Mouse (Mus musculus): ENCODE data around the gene 1110012L19Rik. TPM values are rescaled to one million over a fixed set of nuclear protein-coding genes. Genes with fewer than 3 reads are reported as not detected.
A peak's percentile ranks its signal among the peaks of the same experiment; 100 is the strongest.
"Not testable (repeated sequence)": the region's sequence is repeated elsewhere in the genome, so short reads cannot be mapped to it uniquely, and the experiment has no call there.

1110012L19Rik gene
- total RNA-seq (2021) = 10 to 100 TPM; 19.6 to 22.0 TPM
- long read RNA-seq, experiment 1, transcript 1110012L19Rik-201 (3 exons, 1,094 nt) = major isoform, 41 of 42 reads
- long read RNA-seq, experiment 1, partial matches to known transcripts = 1 of 42 reads
- long read RNA-seq, experiment 1, other reads (novel, unspliced or antisense) = 0 of 42 reads
- long read RNA-seq, experiment 2, transcript 1110012L19Rik-201 (3 exons, 1,094 nt) = major isoform, 12 of 13 reads
- long read RNA-seq, experiment 2, partial matches to known transcripts = 0 of 13 reads
- long read RNA-seq, experiment 2, other reads (novel, unspliced or antisense) = 1 of 13 reads

GRCm38 (mm10) chrX:70385276-70385961 is at the start of gene 1110012L19Rik:
TSS of gene 1110012L19Rik (plus strand) at chrX:70385877.
- DNase-seq = peak; percentile 73

DNA sequence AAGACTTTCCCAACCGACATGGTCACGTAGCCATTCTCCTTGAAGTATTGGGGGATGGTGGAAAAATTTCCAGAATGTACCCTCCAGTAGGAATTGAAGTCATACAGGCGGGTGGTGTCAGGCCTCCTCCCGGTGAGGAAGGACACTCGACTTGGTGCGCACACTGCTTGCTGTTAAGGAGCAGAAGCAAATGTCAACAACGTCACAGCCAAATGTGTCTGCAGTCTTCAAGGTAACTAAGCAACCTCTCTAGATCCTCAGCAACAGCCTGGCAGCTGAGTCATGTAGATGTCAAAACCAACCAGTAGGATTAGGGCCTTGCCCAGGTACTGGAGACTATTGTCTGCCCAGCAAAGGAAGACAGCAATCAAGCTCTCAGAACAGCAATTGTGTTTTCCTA is 22.7 kb upstream of the 1110012L19Rik start:
- no peak for DNase-seq

DNA sequence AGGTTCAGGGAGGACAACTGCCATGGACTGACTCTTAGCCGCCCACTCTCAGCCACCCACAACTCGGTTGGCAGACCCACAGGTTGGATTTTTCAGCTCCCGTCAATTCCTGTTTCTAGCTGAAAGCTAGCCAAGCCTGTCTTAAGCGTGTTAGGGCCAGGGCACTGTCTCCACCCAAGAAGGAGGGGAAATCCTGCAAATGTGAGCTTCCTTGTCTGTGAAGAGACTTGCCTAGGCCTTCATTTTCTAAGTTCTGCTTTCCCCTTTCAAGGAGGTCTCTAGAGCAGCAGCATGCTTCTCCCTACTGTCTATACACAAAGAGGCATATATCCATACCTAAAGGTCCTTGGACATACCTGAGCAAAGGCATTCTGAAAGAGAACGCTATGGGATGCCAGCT is 22.2 kb upstream of the 1110012L19Rik start:
- DNase-seq = no peak

- DNase-seq = no peak
Measured at GRCm38 (mm10) chrX:70364202-70364601, 21.5 kb upstream of the 1110012L19Rik start.

DNA sequence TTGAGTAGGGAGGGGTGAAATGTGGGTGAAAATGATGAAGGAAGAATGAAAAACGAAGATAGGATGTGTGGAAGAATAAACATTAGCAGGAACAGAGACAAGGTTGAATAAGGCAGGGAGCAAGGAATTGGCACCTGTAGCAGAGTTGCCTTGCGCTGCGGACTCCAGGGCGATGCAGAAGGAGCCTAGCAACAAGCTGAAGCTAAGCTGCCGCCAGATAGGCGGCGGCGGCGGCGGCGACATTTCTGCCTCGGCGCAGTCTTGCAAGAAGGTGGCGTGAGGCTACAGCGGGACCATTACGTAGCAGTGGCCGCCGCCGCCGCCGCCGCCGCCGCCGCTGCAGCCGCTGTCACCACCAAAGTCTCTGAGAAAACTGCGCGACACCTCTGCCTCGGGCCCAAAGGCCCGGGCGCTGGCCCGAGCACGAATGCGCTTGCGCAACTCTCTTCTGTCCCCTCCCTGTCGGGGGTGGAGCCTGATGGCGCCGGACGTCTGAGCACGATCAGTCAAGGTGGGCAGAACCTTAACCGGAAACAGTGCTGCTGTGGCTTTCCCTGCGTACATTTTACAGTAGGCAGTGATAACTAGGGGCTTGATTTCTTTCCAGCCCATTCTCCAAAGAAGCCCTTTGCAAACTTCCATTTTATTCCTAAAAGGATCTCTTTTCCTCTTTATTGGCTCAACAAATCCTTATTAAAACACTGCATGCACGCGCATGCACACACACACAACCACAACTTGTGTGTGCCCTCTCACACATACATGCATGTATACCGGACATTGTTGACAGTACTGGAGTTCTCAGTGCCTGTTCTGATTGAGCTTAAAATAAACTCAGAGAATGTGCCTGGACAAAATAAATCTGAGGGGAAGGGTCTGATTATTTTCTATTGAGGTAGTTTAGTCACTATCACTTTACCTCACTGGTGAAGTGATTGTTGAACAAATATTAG is 20.7 kb upstream of the 1110012L19Rik start, which contains the start of gene Ids:
TSS of gene Ids (minus strand) at position 424 of the 953 bp plus-strand sequence.
- peak; percentile 89 for DNase-seq

DNA sequence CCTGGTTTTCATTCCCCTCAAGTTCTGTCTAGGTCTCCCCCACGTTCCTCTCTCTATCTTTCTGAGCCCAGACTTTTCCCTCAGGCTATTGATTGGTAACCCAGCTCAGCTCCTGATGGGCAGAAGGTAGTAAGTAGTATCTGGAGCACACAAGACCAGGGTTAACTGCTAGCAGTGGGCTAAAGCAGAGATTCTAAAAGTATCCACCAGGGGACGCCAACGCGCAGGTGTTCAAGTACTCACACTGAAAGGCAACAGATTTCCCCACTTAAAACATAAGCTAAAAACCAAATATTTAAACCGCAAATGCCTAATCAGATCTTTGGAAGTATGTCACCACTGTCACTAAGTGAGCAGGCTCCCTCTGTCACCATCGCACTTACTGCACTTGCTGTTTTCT is 15.9 kb upstream of the 1110012L19Rik start:
- DNase-seq = not testable (repeated sequence)

DNA sequence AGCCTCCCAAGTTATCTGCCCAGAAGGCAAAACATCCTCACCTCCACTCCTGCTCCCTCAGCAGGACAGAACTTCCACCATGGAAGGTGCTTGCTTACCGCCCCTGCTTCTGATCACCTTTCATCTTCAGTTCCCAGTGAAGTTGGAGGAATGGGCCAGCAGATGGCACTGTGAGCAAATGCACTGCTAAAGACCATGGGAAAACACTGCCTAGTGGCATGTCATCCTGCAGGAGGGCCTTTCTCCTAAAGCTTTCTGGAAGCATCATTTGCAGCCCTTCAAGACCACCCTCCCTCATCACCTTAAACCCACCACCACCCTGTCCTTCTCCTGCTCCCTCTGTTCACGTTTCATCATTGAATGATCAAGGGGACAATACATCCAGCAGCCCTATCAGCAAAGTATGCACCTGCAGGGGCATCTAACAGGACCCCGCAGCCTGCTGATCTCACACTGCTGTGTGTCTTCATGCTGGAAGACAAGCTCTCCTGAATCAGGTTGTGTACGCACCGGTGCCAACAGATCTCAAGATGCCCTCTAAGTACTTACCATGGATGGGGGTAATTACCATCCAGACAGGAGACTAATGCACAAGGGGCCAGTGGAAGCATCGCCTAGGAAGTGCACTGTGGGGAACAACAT is 11.1 kb upstream of the 1110012L19Rik start:
- DNase-seq = not testable (repeated sequence)

GRCm38 (mm10) chrX:70384917-70385275 is 781 bp upstream of the 1110012L19Rik start:
- no peak for DNase-seq

DNA sequence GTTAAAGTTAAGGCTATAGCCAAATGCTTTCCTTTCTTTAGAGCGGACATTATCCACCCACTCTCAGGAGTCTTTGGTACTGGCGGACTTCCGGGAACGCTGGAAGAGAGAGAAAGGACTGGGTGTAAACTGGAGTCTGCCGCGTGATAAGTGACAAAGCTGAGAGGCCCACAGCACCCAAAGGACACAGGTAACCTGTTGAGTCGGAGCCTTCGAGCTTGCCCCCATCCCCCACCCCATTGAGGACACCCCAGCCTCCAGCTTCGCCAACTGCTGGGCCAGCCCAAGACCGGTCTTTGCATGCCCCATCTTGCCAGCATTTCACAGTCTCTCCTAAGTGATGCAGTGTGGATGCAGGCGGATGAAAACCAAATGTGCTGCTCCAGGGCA is 280 bp downstream of the 1110012L19Rik start:
- DNase-seq = no peak

GRCm38 (mm10) chrX:70392636-70393035 is 7.0 kb downstream of the 1110012L19Rik start:
- peak; percentile 7 for DNase-seq

GRCm38 (mm10) chrX:70425473-70425872 is 39.8 kb downstream of the 1110012L19Rik start:
- DNase-seq = not testable (repeated sequence)

Other genes starting within 250 kb of the 1110012L19Rik start
- 10 to 100 TPM; 22.7 to 26.3 TPM for gene Ids, start 20.8 kb upstream of the 1110012L19Rik start, total RNA-seq (2021)
- 10 to 100 TPM; 40.0 to 42.6 TPM for gene Tmem185a, start 91.3 kb downstream of the 1110012L19Rik start, total RNA-seq (2021)